Mouse (Mus musculus): ENCODE results near the gene Gm16451.
"Not testable (repeated sequence)": the region's sequence is repeated elsewhere in the genome, so short reads cannot be mapped to it uniquely, and the experiment has no call there.

- TF ChIP-seq CTCF (IDR thresholded peaks at IDR 0.05; ENCODE audit: borderline replicate concordance, insufficient read depth, low read depth, low read length); POLR2A (IDR thresholded peaks at IDR 0.05; ENCODE audit: borderline replicate concordance, insufficient read depth, low read length): not testable (repeated sequence)
Observed at GRCm38 (mm10) chr7:22068757-22069156, 49.3 kb downstream of the Gm16451 start, which contains the start of gene Vmn1r139.

All from cerebellum, adult 2 months (tissue).